Mouse (Mus musculus) testis, adult 2 months (tissue): ENCODE data around the gene Il20ra.

Source experiments
- CTCF ChIP-seq: fragments of 200-500 bp; IDR thresholded peaks from 2 replicates; pipeline ENCODE4 v1.5.1; 2012; ENCODE audit warnings: low read depth, mild to moderate bottlenecking, inconsistent platforms, low read length, moderate library complexity; ENCODE audit not compliant: control insufficient read depth, insufficient read depth, insufficient replicate concordance
- POLR2A ChIP-seq: fragments of 200-500 bp; IDR thresholded peaks from 2 replicates; pipeline ENCODE4 v1.6.1; 2012; ENCODE audit warnings: low read depth, mild to moderate bottlenecking, inconsistent platforms, low read length, moderate library complexity; ENCODE audit not compliant: control insufficient read depth

DNA sequence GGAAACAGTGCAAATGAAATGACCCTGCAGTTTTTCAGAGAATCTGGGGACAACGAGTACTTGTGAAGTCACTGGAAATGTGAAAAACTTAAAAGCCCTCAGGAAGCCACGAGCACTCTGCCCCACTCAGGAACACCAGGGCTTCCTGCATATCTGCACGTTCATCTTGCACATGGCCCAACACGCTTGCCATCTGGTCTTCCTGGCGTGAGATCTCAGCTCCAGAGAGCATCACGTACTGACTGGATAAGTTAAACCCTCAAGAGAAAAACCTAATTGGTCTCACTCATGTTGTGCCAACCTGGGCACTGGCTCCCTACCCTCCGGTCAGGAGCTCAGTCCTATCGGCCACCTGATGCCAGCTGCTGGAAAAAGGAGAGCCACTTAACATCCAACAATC lies 82.6 kb downstream of the Il20ra start:
- TF ChIP-seq CTCF (no peak), POLR2A (no peak)
